Mouse (Mus musculus) midbrain, embryonic 15.5 days (tissue): ENCODE measurements at regions not wholly inside any gene's neighbourhood (a gene's known extent, or its start where the extent isn't known, plus 50 kb on each side); places are given as distances from the start of the nearest gene placed in this dataset.

Source experiments
- ATAC-seq: fragments of 200-750 bp; cut with Nextera tagmentation; replicated peaks from 2 replicates; pipeline ENCODE4 v1.8.0; 2017; ENCODE audit warnings: moderate TSS enrichment
- H3K27ac ChIP-seq: fragments of 300-500 bp; sonication (generic); 2 replicates; pipeline ENCODE4 v1.5.1; 2015; ENCODE audit warnings: mild to moderate bottlenecking, inconsistent platforms
- H3K27me3 ChIP-seq: fragments of 300-500 bp; sonication (generic); replicated peaks from 2 replicates; pipeline ENCODE4 v1.6.1; 2015; ENCODE audit warnings: inconsistent platforms
- H3K36me3 ChIP-seq: fragments of 300-500 bp; sonication (generic); replicated peaks from 2 replicates; pipeline ENCODE4 v1.6.1; 2015; ENCODE audit warnings: inconsistent platforms
- H3K4me1 ChIP-seq: fragments of 300-500 bp; sonication (generic); 2 replicates; pipeline ENCODE4 v1.6.1; 2015; ENCODE audit warnings: inconsistent platforms
- H3K4me2 ChIP-seq: fragments of 300-500 bp; sonication (generic); 2 replicates; pipeline ENCODE4 v1.6.1; 2015; ENCODE audit warnings: inconsistent platforms, mild to moderate bottlenecking, moderate library complexity
- H3K4me3 ChIP-seq: fragments of 300-500 bp; sonication (generic); 2 replicates; pipeline ENCODE4 v1.5.1; 2015; ENCODE audit warnings: mild to moderate bottlenecking, inconsistent platforms
- H3K9ac ChIP-seq: fragments of 300-500 bp; sonication (generic); 2 replicates; pipeline ENCODE4 v1.6.1; 2015; ENCODE audit warnings: mild to moderate bottlenecking, inconsistent platforms
- H3K9me3 ChIP-seq: fragments of 300-500 bp; sonication (generic); 2 replicates; pipeline ENCODE4 v1.6.1; 2016; ENCODE audit warnings: inconsistent platforms
- WGBS: fragments of 180-500 bp; shearing (Covaris S2); methylation state at CpG from one replicate; pipeline ENCODE4 v1.1.7; 2015; ENCODE audit warnings: mixed read lengths; 5-methylcytosine and 5-hydroxymethylcytosine counted together

DNA sequence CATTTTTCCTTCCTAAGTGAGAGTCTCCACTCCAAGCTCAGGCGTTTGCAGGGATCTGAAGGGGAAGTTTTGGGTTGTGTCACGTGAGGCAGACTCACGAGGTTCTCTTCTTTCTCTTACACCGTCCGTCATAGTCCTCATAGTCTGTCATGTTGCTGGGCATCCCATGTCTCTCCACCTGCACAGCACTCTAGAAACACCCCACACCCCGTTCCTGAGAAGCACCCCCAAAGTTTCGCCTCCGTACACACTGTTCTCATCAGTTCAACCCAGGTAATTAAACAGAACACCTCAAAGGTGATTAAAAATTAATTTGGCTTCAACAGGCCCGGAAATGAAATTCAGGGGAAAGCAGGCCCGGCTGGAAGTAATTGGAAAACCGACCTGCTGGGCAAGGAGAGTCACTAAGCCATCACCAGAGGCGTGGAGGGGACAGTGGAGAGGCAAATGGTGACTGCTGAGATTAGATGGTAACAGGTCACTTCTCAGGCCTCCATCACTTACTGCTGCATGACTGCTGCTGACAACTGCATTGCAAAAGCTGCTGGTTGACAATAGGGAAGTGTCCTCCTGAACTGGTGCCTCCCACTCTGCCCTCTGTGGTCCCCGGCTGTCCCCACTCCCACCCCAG lies 63.1 kb upstream of the Smndc1 start:
- no peaks in the 10 kb centered on the region for H3K36me3 ChIP-seq
- peaks cover 4% of the 10 kb centered on the region; the same call in 1 of the 2 replicates for H3K4me1 ChIP-seq
- H3K27ac ChIP-seq: no peak overlapping the region
- no peaks in the 10 kb centered on the region for H3K9me3 ChIP-seq
- whole genome bisulfite sequencing: 63% methylated on average over 13 of the region's 13 CpGs
- H3K4me2 ChIP-seq: no peak overlapping the region
- no peak overlapping the region for H3K4me3 ChIP-seq
- H3K9ac ChIP-seq: no peak overlapping the region
- no peaks in the 10 kb centered on the region for H3K27me3 ChIP-seq
- ATAC-seq: no peak

DNA sequence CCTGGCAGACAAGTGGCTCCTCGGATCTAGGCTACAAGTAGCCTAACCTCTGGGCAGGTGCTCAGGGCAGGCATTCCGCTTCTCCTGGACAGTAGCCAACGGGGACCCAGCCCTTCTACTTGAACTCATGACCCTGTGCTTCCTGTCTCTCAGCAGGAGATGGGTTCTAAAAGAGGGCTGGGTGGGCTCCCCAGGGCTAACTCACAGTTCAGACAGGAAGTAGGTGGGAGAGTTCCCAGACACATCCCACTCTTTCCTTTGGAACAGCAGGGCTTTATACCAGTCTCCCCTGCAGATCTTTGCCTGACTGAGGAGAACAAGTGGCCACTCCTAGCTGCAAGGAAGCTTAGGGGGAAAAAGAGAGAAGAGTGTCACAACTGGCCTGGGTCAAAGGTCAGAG lies 62.0 kb upstream of the Smndc1 start:
- Histone ChIP-seq H3K36me3 (no peaks in the 10 kb centered on the region), H3K4me3 (no peak overlapping the region), H3K9ac (no peak overlapping the region), H3K4me2 (no peak overlapping the region), H3K4me1 (peaks cover 4% of the 10 kb centered on the region; the same call in 1 of the 2 replicates), H3K27ac (no peak overlapping the region), H3K9me3 (no peaks in the 10 kb centered on the region), H3K27me3 (no peaks in the 10 kb centered on the region)
- ATAC-seq: no peak
- 71% methylated on average over 3 of the region's 3 CpGs for WGBS

GRCm38 (mm10) chr19:53451388-53451922 lies 61.1 kb upstream of the Smndc1 start:
- no peaks in the 10 kb centered on the region for H3K27me3 ChIP-seq
- no peak overlapping the region for H3K27ac ChIP-seq
- no peaks in the 10 kb centered on the region for H3K9me3 ChIP-seq
- no peak overlapping the region for H3K4me2 ChIP-seq
- WGBS: 59% methylated on average over 13 of the region's 13 CpGs
- no peaks in the 10 kb centered on the region for H3K36me3 ChIP-seq
- H3K4me3 ChIP-seq: no peak overlapping the region
- H3K4me1 ChIP-seq: peaks cover 4% of the 10 kb centered on the region; the same call in 1 of the 2 replicates
- no peak overlapping the region for H3K9ac ChIP-seq
- ATAC-seq: no peak

DNA sequence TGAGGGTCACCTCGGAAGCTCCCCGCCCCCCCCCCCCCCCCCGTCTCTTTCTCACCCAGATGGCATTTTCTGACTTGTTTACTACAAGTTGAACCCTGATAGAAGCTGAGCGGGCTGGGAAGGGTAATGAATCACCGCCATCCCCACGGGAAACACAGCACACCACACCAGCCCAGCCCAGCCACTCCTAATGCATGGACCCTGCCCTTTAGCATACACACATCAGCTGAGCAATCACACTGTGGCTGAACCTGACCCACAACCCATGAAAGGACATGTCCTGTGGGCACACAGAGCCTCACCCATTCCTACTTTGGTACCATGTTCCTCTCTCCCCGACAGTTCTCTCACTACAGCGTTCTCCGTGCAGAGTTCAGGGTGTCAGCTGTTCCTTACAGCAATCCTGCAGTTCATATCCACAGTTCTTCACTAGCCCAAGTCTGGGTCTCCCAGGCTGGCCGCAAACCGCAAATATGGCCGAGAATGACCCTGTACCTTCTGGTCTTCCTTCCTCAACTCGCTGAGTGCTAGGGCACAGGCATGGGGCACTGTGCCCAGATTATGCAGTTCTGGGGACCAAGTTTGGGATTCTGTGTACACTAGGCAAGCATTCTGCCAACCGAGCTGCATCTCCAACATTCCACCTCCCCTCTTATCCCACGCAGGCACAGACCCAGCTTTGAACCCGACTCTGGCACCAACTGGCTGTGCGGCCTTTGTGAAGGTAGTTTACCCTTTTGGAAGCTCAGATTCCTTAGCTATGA lies 60.4 kb upstream of the Smndc1 start:
- ATAC-seq: no peak
- Histone ChIP-seq H3K9ac (no peak overlapping the region), H3K4me3 (no peak overlapping the region), H3K27me3 (no peaks in the 10 kb centered on the region), H3K9me3 (no peaks in the 10 kb centered on the region), H3K36me3 (no peaks in the 10 kb centered on the region), H3K27ac (no peak overlapping the region), H3K4me1 (peaks cover 4% of the 10 kb centered on the region; the same call in 1 of the 2 replicates), H3K4me2 (no peak overlapping the region)
- WGBS: 81% methylated on average over 16 of the region's 17 CpGs

GRCm38 (mm10) chr19:53449137-53449783 lies 58.9 kb upstream of the Smndc1 start:
- no peaks in the 10 kb centered on the region for H3K27me3 ChIP-seq
- 87% methylated on average over 17 of the region's 17 CpGs for WGBS

DNA sequence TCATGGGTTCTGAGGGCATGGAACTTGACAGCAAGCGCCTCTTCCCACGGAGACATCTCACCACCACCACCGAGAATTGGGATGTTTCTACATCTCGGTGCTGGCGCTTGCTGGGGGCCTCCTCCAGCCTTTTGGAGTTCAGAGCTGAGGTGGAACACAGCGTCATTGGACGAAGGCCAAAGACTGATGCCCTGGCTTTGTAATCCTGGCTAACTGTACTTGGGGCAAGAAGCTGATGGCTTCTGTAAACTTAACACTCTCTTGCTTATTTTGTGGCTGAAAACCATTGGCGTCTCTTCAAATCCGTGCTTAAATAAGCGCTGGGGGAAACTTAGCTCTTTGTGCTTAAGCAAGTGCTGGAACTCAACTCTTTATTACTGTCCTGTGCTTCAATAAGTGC lies 57.8 kb upstream of the Smndc1 start:
- Histone ChIP-seq H3K9ac (no peak overlapping the region), H3K27ac (no peak overlapping the region), H3K9me3 (no peaks in the 10 kb centered on the region), H3K4me1 (peaks cover 4% of the 10 kb centered on the region; the same call in 1 of the 2 replicates), H3K27me3 (no peaks in the 10 kb centered on the region), H3K4me3 (no peak overlapping the region), H3K36me3 (no peaks in the 10 kb centered on the region), H3K4me2 (no peak overlapping the region)
- no peak for ATAC-seq
- WGBS: 71% methylated on average over 10 of the region's 10 CpGs

More at GRCm38 (mm10) chr19:53449137-53449783, 58.9 kb upstream of the Smndc1 start:
- H3K9me3 ChIP-seq: no peaks in the 10 kb centered on the region
- H3K36me3 ChIP-seq: no peaks in the 10 kb centered on the region
- peaks cover 4% of the 10 kb centered on the region; the same call in 1 of the 2 replicates for H3K4me1 ChIP-seq
- no peak for ATAC-seq
- no peak overlapping the region for H3K4me3 ChIP-seq
- no peak overlapping the region for H3K9ac ChIP-seq
- H3K4me2 ChIP-seq: no peak overlapping the region
- no peak overlapping the region for H3K27ac ChIP-seq

GRCm38 (mm10) chr19:53447754-53448153 lies 57.4 kb upstream of the Smndc1 start:
- H3K27me3 ChIP-seq: no peaks in the 10 kb centered on the region

GRCm38 (mm10) chr19:53446216-53446615 lies 55.8 kb upstream of the Smndc1 start:
- ATAC-seq: no peak
- WGBS: 77% methylated on average over 5 of the region's 5 CpGs
- Histone ChIP-seq H3K4me1 (no peaks in the 10 kb centered on the region; the same call in 1 of the 2 replicates), H3K4me3 (no peak overlapping the region), H3K9ac (no peak overlapping the region), H3K27ac (no peak overlapping the region), H3K27me3 (no peaks in the 10 kb centered on the region), H3K4me2 (no peak overlapping the region), H3K9me3 (no peaks in the 10 kb centered on the region), H3K36me3 (no peaks in the 10 kb centered on the region)

More at GRCm38 (mm10) chr19:53447754-53448153, 57.4 kb upstream of the Smndc1 start:
- Histone ChIP-seq H3K4me1 (peaks cover 4% of the 10 kb centered on the region; the same call in 1 of the 2 replicates), H3K4me2 (no peak overlapping the region), H3K36me3 (no peaks in the 10 kb centered on the region), H3K27ac (no peak overlapping the region), H3K9me3 (no peaks in the 10 kb centered on the region), H3K4me3 (no peak overlapping the region), H3K9ac (no peak overlapping the region)
- 46% methylated on average over 6 of the region's 6 CpGs for WGBS
- no peak for ATAC-seq

DNA sequence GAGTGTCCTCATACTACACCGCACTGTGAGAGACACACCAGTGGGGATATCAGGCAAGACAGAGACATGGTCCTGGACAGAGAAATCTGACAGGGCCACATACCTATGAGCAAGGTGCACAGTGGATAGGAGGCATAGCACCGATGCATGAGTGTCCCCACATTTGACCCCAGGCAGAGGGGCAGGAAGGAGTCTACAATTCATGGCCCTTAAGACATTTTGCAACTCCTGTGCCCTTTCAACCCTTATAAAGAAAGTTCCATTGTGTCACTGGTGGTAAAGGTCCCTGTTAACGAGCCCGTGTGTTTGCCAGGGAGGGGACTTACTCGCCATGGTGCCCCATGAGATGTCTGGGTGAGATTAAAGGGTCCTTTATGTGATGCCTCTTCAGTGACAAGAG lies 54.3 kb upstream of the Smndc1 start:
- no peak for ATAC-seq
- Histone ChIP-seq H3K9me3 (no peaks in the 10 kb centered on the region), H3K4me2 (no peak overlapping the region), H3K9ac (no peak overlapping the region), H3K27ac (no peak overlapping the region), H3K36me3 (no peaks in the 10 kb centered on the region), H3K4me1 (peaks cover 5% of the 10 kb centered on the region), H3K27me3 (no peaks in the 10 kb centered on the region), H3K4me3 (no peak overlapping the region)
- 43% methylated on average over 5 of the region's 5 CpGs for whole genome bisulfite sequencing

- Histone ChIP-seq H3K9ac (no peak overlapping the region), H3K4me1 (peaks cover 5% of the 10 kb centered on the region), H3K27ac (no peak overlapping the region), H3K9me3 (no peaks in the 10 kb centered on the region), H3K4me3 (no peak overlapping the region), H3K36me3 (no peaks in the 10 kb centered on the region), H3K27me3 (no peaks in the 10 kb centered on the region), H3K4me2 (no peak overlapping the region)
- WGBS: 84% methylated on average over 22 of the region's 22 CpGs
- ATAC-seq: no peak
Measured at GRCm38 (mm10) chr19:53442756-53443654, 52.6 kb upstream of the Smndc1 start.

DNA sequence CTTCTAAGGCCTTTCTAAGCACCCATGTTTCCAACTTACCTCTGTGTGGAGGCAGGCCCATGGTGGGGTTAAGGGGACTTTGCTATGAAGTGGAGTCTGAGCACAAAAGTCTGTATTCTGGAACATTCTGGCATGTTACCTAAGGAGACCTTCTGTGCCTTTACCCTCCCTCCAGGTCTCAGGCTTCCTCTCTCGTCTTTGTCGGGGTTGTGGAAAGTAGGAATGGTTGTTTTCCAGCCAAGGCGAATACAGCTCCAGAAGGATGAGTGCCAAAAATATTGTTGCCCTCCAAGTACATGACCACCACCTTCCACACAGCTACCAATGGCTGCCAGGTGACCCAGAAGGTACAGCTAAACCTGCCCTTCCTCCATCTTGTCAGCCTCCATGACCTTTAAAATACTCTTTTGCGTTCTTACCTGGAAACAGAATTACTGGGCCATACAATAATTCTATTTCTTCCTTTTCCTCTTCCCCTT lies 51.8 kb upstream of the Smndc1 start:
- H3K27me3 ChIP-seq: no peaks in the 10 kb centered on the region
- H3K9ac ChIP-seq: no peak overlapping the region
- H3K4me1 ChIP-seq: peaks cover 5% of the 10 kb centered on the region
- H3K27ac ChIP-seq: no peak overlapping the region
- no peaks in the 10 kb centered on the region for H3K36me3 ChIP-seq
- H3K4me3 ChIP-seq: no peak overlapping the region
- ATAC-seq: no peak
- WGBS: 96% methylated on average over 4 of the region's 4 CpGs
- no peaks in the 10 kb centered on the region for H3K9me3 ChIP-seq
- H3K4me2 ChIP-seq: no peak overlapping the region
